Mouse (Mus musculus) CH12.LX (cell line): ENCODE data around the gene Gm21969.

Experiments
- BHLHE40 ChIP-seq: IDR thresholded peaks from 2 replicates; pipeline ENCODE4 v1.6.1; 2011; ENCODE audit warnings: mild to moderate bottlenecking, low read depth, low read length, improper control_type of control experiment
- CTCF ChIP-seq, 2 experiments: IDR thresholded peaks in 1 of 2; conservative IDR thresholded peaks in 1 of 2; 2 replicates each; pipeline ENCODE4 v1.5.1; 2011 to 2012; ENCODE audit warnings: low read depth in 2 of 2, low read length in 2 of 2, improper control_type of control experiment in 1 of 2, inconsistent platforms in 1 of 2, mild to moderate bottlenecking in 1 of 2, moderate library complexity in 1 of 2
- E2F4 ChIP-seq: IDR thresholded peaks from 2 replicates; pipeline ENCODE4 v1.6.1; 2011; ENCODE audit warnings: low read depth, low read length, improper control_type of control experiment; ENCODE audit not compliant: insufficient replicate concordance
- ELF1 ChIP-seq: IDR thresholded peaks from 2 replicates; pipeline ENCODE4 v1.6.1; 2014; ENCODE audit warnings: low read depth, mild to moderate bottlenecking, inconsistent platforms, low read length, improper control_type of control experiment
- HCFC1 ChIP-seq: IDR thresholded peaks from 2 replicates; pipeline ENCODE4 v1.6.1; 2012; ENCODE audit warnings: low read depth, mild to moderate bottlenecking, inconsistent platforms, low read length, improper control_type of control experiment
- JUND ChIP-seq: conservative IDR thresholded peaks from 2 replicates; pipeline ENCODE4 v1.6.1; 2011; ENCODE audit warnings: low read depth, low read length, improper control_type of control experiment
- MAFK ChIP-seq: IDR thresholded peaks from 2 replicates; pipeline ENCODE4 v1.6.1; 2011; ENCODE audit warnings: low read length, improper control_type of control experiment; ENCODE audit not compliant: insufficient replicate concordance
- POLR2A ChIP-seq: IDR thresholded peaks from 2 replicates; pipeline ENCODE4 v1.6.1; 2011; ENCODE audit warnings: low read depth, mild to moderate bottlenecking, improper control_type of control experiment, low read length
- TBP ChIP-seq: conservative IDR thresholded peaks from 2 replicates; pipeline ENCODE4 v1.6.1; 2011; ENCODE audit warnings: low read depth, low read length, improper control_type of control experiment

- TF ChIP-seq CTCF (conservative IDR thresholded peaks at IDR 0.05 in 1 of 2, IDR thresholded peaks at IDR 0.05 in 1 of 2; ENCODE audit: low read depth in 2 of 2, low read length in 2 of 2) (no peak), POLR2A (peak; percentile 90), BHLHE40 (no peak), HCFC1 (peak; percentile 59), MAFK (no peak), TBP (peak; percentile 89), JUND (no peak), ELF1 (no peak; the same call in 1 of the 2 replicates), E2F4 (no peak)
Observed at GRCm38 (mm10) chr4:139622373-139623282, 19.6 kb downstream of the Gm21969 start, which contains the start of gene Aldh4a1.
